Mouse (Mus musculus): Measurements from ENCODE around the gene Fut8. TPM values are rescaled to one million over a fixed set of nuclear protein-coding genes. Genes with fewer than 3 reads are reported as not detected.

Fut8 gene
- total and polyA plus RNA-seq, 3 experiments = 60.6 to 124 (median 86.0) TPM

DNA sequence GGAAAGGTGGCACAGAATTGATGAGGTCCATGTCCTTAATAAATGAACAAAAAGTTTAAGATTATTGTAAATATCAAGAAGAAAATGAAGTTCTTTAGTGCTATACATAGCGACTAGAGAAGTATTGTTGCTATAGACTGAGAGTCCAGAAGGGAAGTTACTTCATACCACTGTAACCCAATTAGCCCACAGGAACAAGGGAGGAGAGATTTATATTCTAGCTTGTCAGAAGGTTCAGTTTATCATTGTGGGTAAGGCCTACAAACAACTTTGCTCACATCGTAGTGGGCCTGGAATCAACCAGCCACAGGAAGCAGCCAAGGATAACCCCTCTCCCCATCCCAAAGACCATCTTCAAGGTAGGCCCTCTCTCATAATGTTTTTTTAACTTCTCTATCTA, 29.9 kb upstream of the Fut8 start:
- Histone ChIP-seq H3K27ac (ENCODE audit: insufficient read depth, low read depth) (no peak overlapping the region), H3K36me3 (replicated peaks in 1 of 2; ENCODE audit: control insufficient read depth in 1 of 2, insufficient read depth in 1 of 2, low read length in 1 of 2) (no peaks in the 10 kb centered on the region), H3K4me2 (ENCODE audit: insufficient read depth, low read depth, poor library complexity, severe bottlenecking) (no peak overlapping the region), H3K9ac (ENCODE audit: insufficient read depth, low read depth) (no peak overlapping the region), H3K27me3 (replicated peaks) (no peaks in the 10 kb centered on the region), H3K4me3 (replicated peaks in 1 of 3; ENCODE audit: low read depth in 2 of 3, low read length in 2 of 3, poor library complexity in 1 of 3) (no peak overlapping the region), H3K9me3 (replicated peaks; ENCODE audit: low read length) (no peaks in the 10 kb centered on the region), H3K4me1 (ENCODE audit: control insufficient read depth in 1 of 2, insufficient read depth in 2 of 2) (peaks cover 0 to 2% of the 10 kb centered on the region in 2 experiments; a peak in 1 of 4 replicates), H3K79me2 (replicated peaks; ENCODE audit: control insufficient read depth, extremely low read depth, insufficient read depth, poor library complexity, severe bottlenecking) (no peaks in the 10 kb centered on the region)
- TF ChIP-seq ETS1 (conservative IDR thresholded peaks at IDR 0.05; ENCODE audit: low read depth, low read length) (no peak), PAX5 (IDR thresholded peaks at IDR 0.05; ENCODE audit: low read length) (no peak), POLR2AphosphoS2 (IDR thresholded peaks at IDR 0.05; ENCODE audit: low read depth, low read length) (no peak), CTCF (conservative IDR thresholded peaks at IDR 0.05 in 1 of 2, IDR thresholded peaks at IDR 0.05 in 1 of 2; ENCODE audit: low read depth in 2 of 2, low read length in 2 of 2) (no peak), MEF2A (IDR thresholded peaks at IDR 0.05; ENCODE audit: borderline replicate concordance, low read depth, low read length) (no peak), ZKSCAN1 (IDR thresholded peaks at IDR 0.05; ENCODE audit: borderline replicate concordance, low read depth, low read length) (no peak), USF2 (conservative IDR thresholded peaks at IDR 0.05; ENCODE audit: low read depth, low read length) (no peak), JUN (IDR thresholded peaks at IDR 0.05; ENCODE audit: insufficient read depth, low read depth, low read length) (no peak), NELFE (IDR thresholded peaks at IDR 0.05; ENCODE audit: low read depth, low read length) (no peak), ZMIZ1 (IDR thresholded peaks at IDR 0.05; ENCODE audit: low read depth, low read length) (no peak), IRF4 (IDR thresholded peaks at IDR 0.05; ENCODE audit: low read depth, low read length) (no peak), MAFK (IDR thresholded peaks at IDR 0.05; ENCODE audit: insufficient replicate concordance, low read length) (no peak), GABPA (IDR thresholded peaks at IDR 0.05; ENCODE audit: insufficient replicate concordance, low read depth, low read length) (no peak), USF1 (IDR thresholded peaks at IDR 0.05; ENCODE audit: low read depth, low read length) (no peak), ELF1 (IDR thresholded peaks at IDR 0.05; ENCODE audit: low read depth, low read length) (no peak), TBP (conservative IDR thresholded peaks at IDR 0.05; ENCODE audit: low read depth, low read length) (no peak), NRF1 (IDR thresholded peaks at IDR 0.05; ENCODE audit: low read depth, low read length) (no peak), E2F4 (IDR thresholded peaks at IDR 0.05; ENCODE audit: insufficient replicate concordance, low read depth, low read length) (no peak), CHD1 (IDR thresholded peaks at IDR 0.05; ENCODE audit: low read depth, low read length) (no peak)
- no peak for DNase-seq (ENCODE audit: extremely low read depth)
- in situ Hi-C loops (cut with MboI; ENCODE audit: low pct_ligation_motif_present, low pct_unique_long_range_greater_than_20kb, low sequenced_read_pairs) = no loop called here
- dilution Hi-C loops (cut with MboI; ENCODE audit: extremely low pct_ligation_motif_present, extremely low pct_unique_long_range_greater_than_20kb, low sequenced_read_pairs) = no loop called here

DNA sequence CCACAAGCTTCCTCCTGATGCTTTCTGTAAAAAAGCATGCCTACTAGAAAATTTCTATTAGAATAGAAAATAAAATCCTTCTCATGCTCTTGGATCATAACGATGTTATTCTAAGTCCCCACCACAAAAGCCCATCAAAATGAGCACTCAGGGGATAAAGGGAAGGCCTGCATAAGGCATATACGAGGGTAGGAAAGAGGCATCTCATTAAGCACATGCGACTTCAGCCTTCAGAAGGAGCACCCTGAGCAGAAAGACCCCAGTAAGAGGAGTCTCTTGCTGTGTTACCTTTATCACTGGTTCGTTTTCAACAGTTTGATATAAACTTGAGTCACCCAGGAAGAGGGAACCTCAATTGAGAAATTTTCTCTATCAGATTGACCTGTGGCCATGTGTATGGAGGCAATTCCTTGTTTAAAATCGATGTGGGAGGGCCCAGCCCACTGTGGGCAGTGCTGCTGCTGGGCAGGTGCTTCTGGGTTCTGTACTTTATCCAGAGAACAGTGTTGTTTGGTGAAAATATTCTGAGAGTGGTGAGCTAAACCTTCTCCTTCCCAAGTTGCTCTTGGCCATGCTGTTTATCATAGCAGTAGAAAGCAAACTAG, 29.2 kb upstream of the Fut8 start:
- peaks cover 0 to 2% of the 10 kb centered on the region in 2 experiments; a peak in 1 of 4 replicates for H3K4me1 ChIP-seq (ENCODE audit: control insufficient read depth in 1 of 2, insufficient read depth in 2 of 2)
- no peak overlapping the region for H3K9ac ChIP-seq (ENCODE audit: insufficient read depth, low read depth)
- no peaks in the 10 kb centered on the region for H3K36me3 ChIP-seq (replicated peaks in 1 of 2; ENCODE audit: control insufficient read depth in 1 of 2, insufficient read depth in 1 of 2, low read length in 1 of 2)
- no peak overlapping the region for H3K4me2 ChIP-seq (ENCODE audit: insufficient read depth, low read depth, poor library complexity, severe bottlenecking)
- H3K4me3 ChIP-seq (replicated peaks in 1 of 3; ENCODE audit: low read depth in 2 of 3, low read length in 2 of 3, poor library complexity in 1 of 3) = no peak overlapping the region
- in situ Hi-C loops (cut with MboI; ENCODE audit: low pct_ligation_motif_present, low pct_unique_long_range_greater_than_20kb, low sequenced_read_pairs) = no loop called here
- no peaks in the 10 kb centered on the region for H3K79me2 ChIP-seq (replicated peaks; ENCODE audit: control insufficient read depth, extremely low read depth, insufficient read depth, poor library complexity, severe bottlenecking)
- DNase-seq (ENCODE audit: extremely low read depth) = no peak
- H3K27me3 ChIP-seq (replicated peaks) = no peaks in the 10 kb centered on the region
- no peaks in the 10 kb centered on the region for H3K9me3 ChIP-seq (replicated peaks; ENCODE audit: low read length)
- no peak overlapping the region for H3K27ac ChIP-seq (ENCODE audit: insufficient read depth, low read depth)
- dilution Hi-C loops (cut with MboI; ENCODE audit: extremely low pct_ligation_motif_present, extremely low pct_unique_long_range_greater_than_20kb, low sequenced_read_pairs) = no loop called here
- no peak for TF ChIP-seq KAT2A (IDR thresholded peaks at IDR 0.05; ENCODE audit: insufficient replicate concordance, low read length)
- no peak for TF ChIP-seq MAX (IDR thresholded peaks at IDR 0.05; ENCODE audit: low read length)
- TF ChIP-seq HCFC1 (IDR thresholded peaks at IDR 0.05; ENCODE audit: low read depth, low read length) = no peak
- no peak for TF ChIP-seq ZMIZ1 (IDR thresholded peaks at IDR 0.05; ENCODE audit: low read depth, low read length)
- TF ChIP-seq NELFE (IDR thresholded peaks at IDR 0.05; ENCODE audit: low read depth, low read length) = no peak
- no peak for TF ChIP-seq ZNF384 (IDR thresholded peaks at IDR 0.05; ENCODE audit: low read depth, low read length)
- no peak for TF ChIP-seq PAX5 (IDR thresholded peaks at IDR 0.05; ENCODE audit: low read length)
- TF ChIP-seq CHD2 (IDR thresholded peaks at IDR 0.05; ENCODE audit: low read length) = no peak
- TF ChIP-seq USF2 (conservative IDR thresholded peaks at IDR 0.05; ENCODE audit: low read depth, low read length) = no peak

Measured in CH12.LX (cell line).